Mouse (Mus musculus) bone marrow, adult 2 months (tissue): ENCODE measurements around the gene Numa1.

Source experiments
- CTCF ChIP-seq: fragments of 200-500 bp; IDR thresholded peaks from 2 replicates; pipeline ENCODE4 v1.5.1; 2011; ENCODE audit warnings: low read length, control low read depth; ENCODE audit not compliant: control insufficient read depth, insufficient read depth
- POLR2A ChIP-seq: fragments of 200-500 bp; IDR thresholded peaks from 2 replicates; pipeline ENCODE4 v1.6.1; 2011; ENCODE audit warnings: low read depth, mild to moderate bottlenecking, control low read depth, low read length, borderline replicate concordance; ENCODE audit not compliant: control insufficient read depth

DNA sequence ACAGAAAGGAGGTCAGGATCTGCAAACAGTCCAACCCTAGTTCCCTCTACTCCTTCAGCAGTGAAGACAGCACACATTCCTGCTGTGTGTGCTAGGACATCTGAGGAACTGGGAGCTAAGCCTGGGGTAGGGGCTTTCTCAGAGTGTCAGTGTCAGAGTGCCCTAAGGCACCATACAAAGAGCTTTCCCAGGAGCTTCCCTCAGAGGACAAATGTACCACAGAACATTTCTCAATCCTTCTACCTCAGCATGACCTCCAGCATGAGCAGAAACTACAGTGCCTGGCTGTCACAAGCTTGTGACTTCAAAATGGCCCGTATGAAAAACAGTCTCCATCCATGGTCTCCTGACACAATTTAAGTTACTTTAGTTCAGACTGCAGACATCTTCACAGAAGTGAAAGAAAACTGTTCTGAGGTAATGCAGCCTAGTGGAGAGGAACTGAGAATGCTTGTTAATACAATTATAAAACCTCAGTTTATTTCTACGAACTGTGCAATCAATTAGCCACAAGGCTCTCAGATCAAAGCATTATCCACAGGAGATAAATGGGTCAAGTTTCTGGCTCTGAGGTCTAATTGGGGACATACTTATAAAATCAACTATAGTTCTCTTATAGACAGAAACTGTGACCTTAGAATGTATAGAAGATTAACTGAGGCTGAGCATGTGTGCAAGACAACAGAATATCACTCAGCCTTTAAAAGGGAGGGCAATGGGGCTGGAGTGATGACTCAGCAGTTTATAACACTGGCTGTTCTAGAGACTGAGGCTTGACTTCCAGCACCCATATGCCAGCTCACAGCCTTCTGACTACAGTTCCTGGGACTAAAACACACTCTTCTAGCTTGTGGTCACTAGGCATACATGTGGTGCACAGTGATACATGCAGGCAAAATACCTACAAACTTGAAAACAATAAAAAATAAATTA lies 91.5 kb downstream of the Numa1 start:
- TF ChIP-seq CTCF (no peak), POLR2A (no peak)
